Mouse (Mus musculus): Measurements from ENCODE around the gene Atrnl1.

- TF ChIP-seq ZC3H11A (IDR thresholded peaks at IDR 0.05; ENCODE audit: borderline replicate concordance, low read depth, low read length): no peak
- no peak for TF ChIP-seq ZNF384 (IDR thresholded peaks at IDR 0.05; ENCODE audit: low read depth, low read length)
- TF ChIP-seq HCFC1 (IDR thresholded peaks at IDR 0.05; ENCODE audit: borderline replicate concordance, insufficient read depth, low read length): no peak
Observed at GRCm38 (mm10) chr19:58064116-58065000, 453.5 kb downstream of the Atrnl1 start.
